Mouse (Mus musculus) thymus, adult 2 months (tissue): Measurements from ENCODE around the gene Sez6l. TPM values are rescaled to one million over a fixed set of nuclear protein-coding genes. Genes with fewer than 3 reads are reported as not detected.

ENCODE experiments used
- DNase-seq: peaks from one replicate; pipeline ENCODE4 v3.0.0; 2021
- H3K27ac ChIP-seq: fragments of 200-500 bp; 2 replicates; pipeline ENCODE4 v1.5.1; 2012; ENCODE audit warnings: low read length, control low read depth; ENCODE audit not compliant: control insufficient read depth, insufficient read depth
- H3K27me3 ChIP-seq: fragments of 200-500 bp; 2 replicates; pipeline ENCODE4 v1.6.1; 2012; ENCODE audit warnings: mild to moderate bottlenecking, low read length, moderate library complexity, mixed read lengths; ENCODE audit not compliant: control insufficient read depth, insufficient read depth
- H3K36me3 ChIP-seq: fragments of 200-500 bp; 2 replicates; pipeline ENCODE4 v1.6.1; 2012; ENCODE audit warnings: mild to moderate bottlenecking, low read length, moderate library complexity; ENCODE audit not compliant: control insufficient read depth, insufficient read depth
- H3K4me1 ChIP-seq: fragments of 200-500 bp; replicated peaks from 2 replicates; pipeline ENCODE4 v1.6.1; 2012; ENCODE audit warnings: low read length; ENCODE audit not compliant: control insufficient read depth, insufficient read depth
- H3K4me3 ChIP-seq: fragments of 200-500 bp; 2 replicates; pipeline ENCODE4 v1.5.1; 2012; ENCODE audit warnings: mild to moderate bottlenecking, low read length, control low read depth, moderate library complexity; ENCODE audit not compliant: control insufficient read depth, insufficient read depth
- CTCF ChIP-seq: fragments of 200-500 bp; IDR thresholded peaks from 2 replicates; pipeline ENCODE4 v1.5.1; 2012; ENCODE audit warnings: mild to moderate bottlenecking, control low read depth, low read length, moderate library complexity, borderline replicate concordance; ENCODE audit not compliant: control insufficient read depth, poor library complexity, insufficient read depth; ENCODE audit errors: extremely low read depth
- POLR2A ChIP-seq: fragments of 200-500 bp; IDR thresholded peaks from 2 replicates; pipeline ENCODE4 v1.6.1; 2012; ENCODE audit warnings: mild to moderate bottlenecking, low read length, control low read depth, moderate library complexity; ENCODE audit not compliant: control insufficient read depth, poor library complexity, insufficient read depth; ENCODE audit errors: extremely low read depth
- WGBS: fragments of 180-500 bp; shearing (Covaris S2); methylation state at CpG from one replicate; pipeline ENCODE4 v1.1.7; 2018; 5-methylcytosine and 5-hydroxymethylcytosine counted together
- polyA plus RNA-seq: library from polyadenylated mRNA; depleted of rRNA; stranded (reverse); fragments of >200 nt; gene quantifications from 2 replicates; pipeline ENCODE4 v1.2.3, GENCODE M21; 2012

The Sez6l gene
- polyA plus RNA-seq, 1 experiment = 1.8 TPM

GRCm38 (mm10) chr5:112459903-112460302 is 117.1 kb downstream of the Sez6l start:
- DNase-seq = no peak
- Histone ChIP-seq H3K36me3 (no peaks in the 10 kb centered on the region), H3K4me3 (no peak overlapping the region), H3K4me1 (no peaks in the 10 kb centered on the region), H3K27ac (no peak overlapping the region), H3K27me3 (no peaks in the 10 kb centered on the region)
- TF ChIP-seq POLR2A (no peak), CTCF (no peak)
- WGBS = 86% methylated on average over 3 of the region's 3 CpGs

- Histone ChIP-seq H3K27ac (no peak overlapping the region), H3K4me3 (no peak overlapping the region), H3K36me3 (no peaks in the 10 kb centered on the region), H3K4me1 (no peaks in the 10 kb centered on the region), H3K27me3 (no peaks in the 10 kb centered on the region)
- 56% methylated on average over 12 of the region's 12 CpGs for WGBS
- TF ChIP-seq POLR2A = no peak
- no peak for TF ChIP-seq CTCF
- DNase-seq = no peak
Observed at GRCm38 (mm10) chr5:112454966-112455555, 121.9 kb downstream of the Sez6l start.

- H3K27ac ChIP-seq = no peak overlapping the region
- no peaks in the 10 kb centered on the region for H3K4me1 ChIP-seq
- TF ChIP-seq POLR2A = no peak
- no peak for TF ChIP-seq CTCF
- no peak for DNase-seq
- H3K27me3 ChIP-seq = no peaks in the 10 kb centered on the region
- H3K36me3 ChIP-seq = no peaks in the 10 kb centered on the region
- no peak overlapping the region for H3K4me3 ChIP-seq
- WGBS = 29% methylated on average over 9 of the region's 9 CpGs
Observed at GRCm38 (mm10) chr5:112453088-112453487, 123.9 kb downstream of the Sez6l start.

GRCm38 (mm10) chr5:112448747-112449440 is 128.1 kb downstream of the Sez6l start, which contains the start of gene Gm6588:
TSS of gene Gm6588 (plus strand) at chr5:112449426.
- no peak within 1 kb of the TSS for H3K4me3 ChIP-seq
- H3K4me1 ChIP-seq = no peaks in the 10 kb centered on the region
- no peaks in the 10 kb centered on the region for H3K27me3 ChIP-seq
- 67% methylated on average over 18 of the region's 18 CpGs for WGBS
- no peak within 1 kb of the TSS for H3K27ac ChIP-seq
- DNase-seq = no peak
- no peaks in the 10 kb centered on the region for H3K36me3 ChIP-seq
- no peak for TF ChIP-seq POLR2A
- TF ChIP-seq CTCF = no peak

GRCm38 (mm10) chr5:112438535-112438934 is 138.4 kb downstream of the Sez6l start:
- no peak overlapping the region for H3K4me3 ChIP-seq
- no peak overlapping the region for H3K27ac ChIP-seq
- H3K27me3 ChIP-seq = no peaks in the 10 kb centered on the region
- DNase-seq = no peak
- no peaks in the 10 kb centered on the region for H3K36me3 ChIP-seq
- TF ChIP-seq CTCF (no peak), POLR2A (no peak)
- 75% methylated on average over 10 of the region's 10 CpGs for WGBS
- peaks cover 3% of the 10 kb centered on the region; the same call in 1 of the 2 replicates for H3K4me1 ChIP-seq

GRCm38 (mm10) chr5:112433004-112433403 is 144.0 kb downstream of the Sez6l start:
- no peak for TF ChIP-seq POLR2A
- 0 out of 2 replicates have a peak, but pooled peaks have one; percentile 47 for TF ChIP-seq CTCF
- peak; percentile 73 for DNase-seq
- 3% methylated on average over 8 of the region's 8 CpGs for WGBS

GRCm38 (mm10) chr5:112432033-112432432 is 145.0 kb downstream of the Sez6l start:
- no peaks in the 10 kb centered on the region for H3K27me3 ChIP-seq
- peaks cover 8% of the 10 kb centered on the region for H3K4me1 ChIP-seq
- no peak for DNase-seq

More at GRCm38 (mm10) chr5:112433004-112433403, 144.0 kb downstream of the Sez6l start:
- Histone ChIP-seq H3K4me1 (peaks cover 11% of the 10 kb centered on the region), H3K36me3 (no peaks in the 10 kb centered on the region), H3K4me3 (no peak overlapping the region), H3K27ac (no peak overlapping the region), H3K27me3 (no peaks in the 10 kb centered on the region)

More at GRCm38 (mm10) chr5:112432033-112432432, 145.0 kb downstream of the Sez6l start:
- no peaks in the 10 kb centered on the region for H3K36me3 ChIP-seq
- no peak overlapping the region for H3K27ac ChIP-seq
- H3K4me3 ChIP-seq = no peak overlapping the region
- TF ChIP-seq CTCF (no peak), POLR2A (no peak)
- 93% methylated on average over 5 of the region's 5 CpGs for WGBS
